Mouse (Mus musculus): Measurements from ENCODE around the gene Sdk2. TPM values are rescaled to one million over a fixed set of nuclear protein-coding genes. Genes with fewer than 3 reads are reported as not detected.

The Sdk2 gene
- polyA plus RNA-seq, 1 experiment from 2014 or later: 3.5 TPM

DNA sequence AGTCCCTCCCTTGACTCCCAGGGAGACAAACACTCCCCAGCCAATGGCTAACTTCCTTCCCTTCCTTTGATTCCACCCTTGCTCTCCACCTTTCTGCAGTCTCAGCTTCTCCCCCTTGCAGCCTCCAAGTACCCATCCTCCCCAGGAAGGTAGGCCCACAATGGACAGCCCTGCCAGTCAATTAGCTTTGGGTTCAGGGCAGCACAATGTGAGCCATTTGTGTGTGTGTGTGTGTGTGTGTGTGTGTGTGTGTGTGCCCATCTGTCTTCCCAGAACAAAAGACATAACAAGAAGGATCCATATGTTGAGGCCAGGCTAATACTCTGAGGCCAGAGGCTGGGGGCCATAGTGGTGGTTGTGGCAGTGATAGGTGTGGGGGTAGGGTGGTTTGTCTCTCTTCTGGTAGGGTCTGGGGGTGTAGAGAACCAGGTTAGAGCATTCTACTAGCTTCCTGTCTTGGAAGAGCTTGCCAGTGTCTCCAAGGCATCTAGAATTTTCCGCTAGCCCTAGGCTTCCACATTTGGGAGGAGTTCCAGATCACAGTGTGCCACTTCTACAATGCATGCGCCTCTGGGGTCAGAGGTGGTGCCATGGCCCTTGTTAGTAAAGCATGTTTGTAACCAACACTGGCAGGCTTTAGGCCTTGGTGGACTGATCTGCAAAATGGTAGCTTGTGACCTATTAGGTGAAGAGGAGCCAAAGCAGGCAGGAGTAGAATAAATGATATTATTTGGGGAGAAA lies 282.0 kb downstream of the Sdk2 start:
- H3K27me3 ChIP-seq (ENCODE audit: insufficient read depth, low read length): no peaks in the 10 kb centered on the region
- ATAC-seq (ENCODE audit: insufficient read depth): no peak
- H3K9me3 ChIP-seq (ENCODE audit: low read depth, low read length): no peaks in the 10 kb centered on the region
- no peak overlapping the region for H3K9ac ChIP-seq
- no peak overlapping the region for H3K4me3 ChIP-seq (ENCODE audit: low read depth, low read length)
- peak overlapping the region; percentile 96 for H3K27ac ChIP-seq (ENCODE audit: low read depth)
- no peaks in the 10 kb centered on the region for H3K36me3 ChIP-seq (ENCODE audit: insufficient read depth)
- H3K4me2 ChIP-seq: peak overlapping the region; percentile 64
- TF ChIP-seq CTCF (IDR thresholded peaks at IDR 0.05; ENCODE audit: low read depth): no peak
- DNase-seq: no peak
- peaks cover 49% of the 10 kb centered on the region for H3K4me1 ChIP-seq (ENCODE audit: insufficient read depth)
- WGBS: 36% methylated on average over 2 of the region's 2 CpGs

DNA sequence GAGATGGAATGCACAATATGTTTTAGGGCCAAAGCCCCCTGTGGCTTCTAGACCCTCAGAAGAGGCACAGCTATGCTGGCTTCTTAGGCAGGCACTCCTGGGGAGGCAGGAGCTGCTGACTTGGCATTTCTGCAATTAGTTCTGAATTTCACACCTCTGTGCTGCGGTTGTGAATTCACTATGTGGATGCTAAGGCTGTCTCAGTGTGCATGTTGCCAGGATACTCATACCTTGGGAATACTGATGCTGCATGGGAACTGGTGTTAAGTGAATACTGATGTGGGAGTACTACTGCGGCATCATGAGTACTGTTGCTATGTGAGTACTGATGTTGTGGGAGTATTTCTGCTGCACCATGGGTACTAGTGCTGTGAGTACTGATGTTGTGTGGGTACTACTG lies 284.4 kb downstream of the Sdk2 start:
- Histone ChIP-seq H3K27me3 (ENCODE audit: insufficient read depth, low read length) (no peaks in the 10 kb centered on the region), H3K4me2 (no peak overlapping the region), H3K27ac (ENCODE audit: low read depth) (peak overlapping the region; percentile 77), H3K9ac (no peak overlapping the region), H3K4me1 (ENCODE audit: insufficient read depth) (peaks cover 48% of the 10 kb centered on the region), H3K4me3 (ENCODE audit: low read depth, low read length) (no peak overlapping the region), H3K9me3 (ENCODE audit: low read depth, low read length) (no peaks in the 10 kb centered on the region), H3K36me3 (ENCODE audit: insufficient read depth) (no peaks in the 10 kb centered on the region)
- TF ChIP-seq CTCF (IDR thresholded peaks at IDR 0.05; ENCODE audit: low read depth): no peak
- 65% methylated on average over 2 of the region's 2 CpGs for WGBS
- DNase-seq (no peak), ATAC-seq (ENCODE audit: insufficient read depth) (no peak)

DNA sequence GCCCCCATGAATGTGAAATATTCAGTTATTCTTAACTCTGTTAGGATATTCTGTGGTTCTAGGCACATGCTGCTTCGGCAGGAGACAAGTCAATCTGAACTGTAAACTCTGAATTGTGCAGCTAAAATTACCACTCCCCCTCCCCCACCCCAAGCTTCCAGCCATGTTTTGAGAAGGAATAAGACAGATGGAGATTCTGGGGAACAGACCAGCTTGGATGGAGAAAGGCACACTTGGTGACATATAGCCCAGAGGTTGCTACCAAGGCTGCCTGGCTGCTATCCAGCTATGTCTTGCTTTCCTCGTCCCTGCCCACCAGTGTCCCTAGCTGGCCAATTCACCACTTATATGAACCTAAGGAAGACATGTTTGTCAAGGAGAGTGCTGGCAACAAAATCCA lies 284.8 kb downstream of the Sdk2 start:
- WGBS: 22% methylated on average over 2 of the region's 2 CpGs
- H3K4me1 ChIP-seq (ENCODE audit: insufficient read depth): peaks cover 43% of the 10 kb centered on the region
- ATAC-seq (ENCODE audit: insufficient read depth): no peak

DNA sequence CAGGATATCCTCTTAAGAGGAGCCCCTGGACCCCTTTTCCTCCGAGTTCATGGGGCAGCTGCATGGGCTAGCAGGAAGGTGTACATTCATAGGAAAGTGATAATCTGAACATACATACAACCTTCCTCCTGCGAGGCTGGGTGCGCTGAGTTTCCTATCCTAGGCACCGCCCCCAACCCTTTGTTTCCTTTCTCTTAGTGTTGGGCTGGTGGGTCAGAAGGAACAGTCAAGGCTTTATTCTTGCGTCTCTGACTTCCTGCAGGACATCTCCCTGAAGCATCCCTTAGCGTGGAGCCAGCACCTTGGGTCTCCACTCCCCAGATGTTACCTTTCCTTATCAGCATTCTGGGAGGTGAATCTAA lies 287.2 kb downstream of the Sdk2 start:
- no peak overlapping the region; the same call in 1 of the 2 replicates for H3K27ac ChIP-seq (ENCODE audit: low read depth)
- no peak for ATAC-seq (ENCODE audit: insufficient read depth)
- peaks cover 30% of the 10 kb centered on the region for H3K4me1 ChIP-seq (ENCODE audit: insufficient read depth)
- no peak overlapping the region for H3K4me2 ChIP-seq
- H3K9me3 ChIP-seq (ENCODE audit: low read depth, low read length): no peaks in the 10 kb centered on the region
- no peaks in the 10 kb centered on the region for H3K36me3 ChIP-seq (ENCODE audit: insufficient read depth)
- 25% methylated on average over 6 of the region's 6 CpGs for WGBS
- H3K4me3 ChIP-seq (ENCODE audit: low read depth, low read length): no peak overlapping the region
- no peak overlapping the region for H3K9ac ChIP-seq
- TF ChIP-seq CTCF (IDR thresholded peaks at IDR 0.05; ENCODE audit: low read depth): no peak
- H3K27me3 ChIP-seq (ENCODE audit: insufficient read depth, low read length): no peaks in the 10 kb centered on the region
- DNase-seq: no peak

More for the DNA sequence above, 284.8 kb downstream of the Sdk2 start:
- Histone ChIP-seq H3K27ac (ENCODE audit: low read depth) (peak overlapping the region; percentile 77), H3K9me3 (ENCODE audit: low read depth, low read length) (no peaks in the 10 kb centered on the region), H3K9ac (no peak overlapping the region), H3K4me2 (no peak overlapping the region), H3K27me3 (ENCODE audit: insufficient read depth, low read length) (no peaks in the 10 kb centered on the region), H3K4me3 (ENCODE audit: low read depth, low read length) (no peak overlapping the region), H3K36me3 (ENCODE audit: insufficient read depth) (no peaks in the 10 kb centered on the region)
- DNase-seq: peak; percentile 81
- TF ChIP-seq CTCF (IDR thresholded peaks at IDR 0.05; ENCODE audit: low read depth): no peak

GRCm38 (mm10) chr11:113778733-113779679 lies 287.8 kb downstream of the Sdk2 start:
- Histone ChIP-seq H3K27me3 (ENCODE audit: insufficient read depth, low read length) (no peaks in the 10 kb centered on the region), H3K9ac (no peak overlapping the region), H3K4me1 (ENCODE audit: insufficient read depth) (peaks cover 25% of the 10 kb centered on the region), H3K9me3 (ENCODE audit: low read depth, low read length) (no peaks in the 10 kb centered on the region), H3K4me3 (ENCODE audit: low read depth, low read length) (no peak overlapping the region), H3K27ac (ENCODE audit: low read depth) (peak overlapping the region; percentile 48; the same call in 1 of the 2 replicates), H3K36me3 (ENCODE audit: insufficient read depth) (no peaks in the 10 kb centered on the region), H3K4me2 (no peak overlapping the region)
- ATAC-seq (ENCODE audit: insufficient read depth): no peak
- TF ChIP-seq CTCF (IDR thresholded peaks at IDR 0.05; ENCODE audit: low read depth): no peak
- no peak for DNase-seq
- WGBS: 34% methylated on average over 20 of the region's 20 CpGs

DNA sequence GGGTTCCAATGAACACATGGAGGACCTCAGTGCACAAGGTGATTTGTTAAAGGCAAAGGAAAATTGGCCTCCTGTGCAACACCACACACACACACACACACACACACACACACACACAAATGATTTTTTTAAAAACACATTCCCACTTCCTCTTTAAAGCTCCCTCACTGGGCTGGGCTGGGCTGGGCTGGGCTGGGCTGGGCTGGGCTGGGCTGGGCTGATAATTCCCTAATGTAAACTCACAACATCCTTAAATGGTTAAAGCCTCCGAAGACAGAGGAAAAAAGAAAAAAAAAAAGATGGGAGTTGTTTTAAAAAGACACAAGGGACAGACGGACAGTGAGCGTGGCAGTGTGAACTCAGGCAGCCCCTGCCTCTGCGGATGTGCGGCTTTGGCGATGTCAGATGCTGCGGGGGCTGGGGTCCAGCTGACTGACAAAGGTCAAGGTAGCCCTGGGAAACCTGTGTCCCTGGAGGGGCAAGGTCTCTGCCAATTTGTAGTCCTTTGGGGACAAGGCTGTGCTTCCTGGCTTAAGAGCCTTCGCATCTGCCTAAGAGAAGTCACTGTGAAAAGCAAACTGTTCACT lies 288.9 kb downstream of the Sdk2 start:
- no peaks in the 10 kb centered on the region for H3K27me3 ChIP-seq (ENCODE audit: insufficient read depth, low read length)
- peak overlapping the region; percentile 13; the same call in 1 of the 2 replicates for H3K4me2 ChIP-seq
- no peaks in the 10 kb centered on the region for H3K9me3 ChIP-seq (ENCODE audit: low read depth, low read length)
- TF ChIP-seq CTCF (IDR thresholded peaks at IDR 0.05; ENCODE audit: low read depth): no peak
- H3K4me1 ChIP-seq (ENCODE audit: insufficient read depth): peaks cover 25% of the 10 kb centered on the region
- DNase-seq (peak; percentile 62), ATAC-seq (ENCODE audit: insufficient read depth) (peak; percentile 50; the same call in 1 of the 2 replicates)
- H3K4me3 ChIP-seq (ENCODE audit: low read depth, low read length): no peak overlapping the region
- peak overlapping the region; percentile 48 for H3K27ac ChIP-seq (ENCODE audit: low read depth)
- no peak overlapping the region for H3K9ac ChIP-seq
- H3K36me3 ChIP-seq (ENCODE audit: insufficient read depth): no peaks in the 10 kb centered on the region
- 33% methylated on average over 8 of the region's 8 CpGs for WGBS
